Mouse (Mus musculus) adrenal gland, postnatal 36 days (tissue): ENCODE data around the gene Gins1. TPM values are rescaled to one million over a fixed set of nuclear protein-coding genes. Genes with fewer than 3 reads are reported as not detected.
"Not testable (repeated sequence)": the region's sequence is repeated elsewhere in the genome, so short reads cannot be mapped to it uniquely, and the experiment has no call there.

ENCODE experiments used
- DNase-seq, 2 experiments: peaks; one replicate each; pipeline ENCODE4 v3.0.0; 2021; ENCODE audit warnings: mixed read lengths in 1 of 2
- long read RNA-seq, 2 experiments: library from polyadenylated mRNA; stranded (forward); transcript quantifications; one replicate each; pipeline ENCODE4 v2.0.0; 2021; ENCODE audit warnings: borderline sequencing depth in 2 of 2
- total RNA-seq, 2 experiments: library from RNA; stranded (reverse); gene quantifications; 2 replicates each; pipeline ENCODE4 v1.2.3; 2021

Gins1 gene
- 1 to 10 TPM; 3.5 to 3.9 TPM for total RNA-seq
- long read RNA-seq, experiment 1, partial matches to known transcripts: 0 of 2 reads
- long read RNA-seq, experiment 1, other reads (novel, unspliced or antisense): 1 of 2 reads
- long read RNA-seq, experiment 2, partial matches to known transcripts: 0 of 1 reads
- long read RNA-seq, experiment 2, other reads (novel, unspliced or antisense): 1 of 1 reads

DNA sequence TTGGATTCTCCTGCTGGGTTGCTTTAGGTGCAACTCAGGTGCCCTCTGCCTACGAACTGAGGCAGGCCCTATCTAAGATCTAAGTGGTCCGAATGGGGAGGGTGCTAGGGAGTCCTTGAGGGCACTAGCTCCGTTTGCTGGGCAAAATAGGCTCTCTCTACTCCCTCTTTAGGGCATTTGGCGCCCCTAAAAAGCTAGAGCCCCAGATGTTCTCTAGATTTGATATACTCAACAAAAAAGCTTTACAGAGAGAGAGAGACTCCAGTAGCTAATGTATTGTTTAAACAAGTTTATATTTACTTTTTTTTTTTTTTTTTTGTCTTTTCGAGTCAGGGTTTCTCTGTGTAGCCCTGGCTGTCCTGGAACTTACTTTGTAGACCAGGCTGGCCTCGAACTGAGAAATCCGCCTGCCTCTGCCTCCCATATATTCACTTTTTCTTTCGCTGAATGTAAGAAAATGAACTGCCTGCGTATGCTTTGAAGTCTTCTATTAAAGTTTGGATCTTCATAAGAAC is at the start of gene Gins1:
Gene Gins1 (plus strand): TSS at position 465 of the 515 bp plus-strand sequence.
- no peak for DNase-seq

DNA sequence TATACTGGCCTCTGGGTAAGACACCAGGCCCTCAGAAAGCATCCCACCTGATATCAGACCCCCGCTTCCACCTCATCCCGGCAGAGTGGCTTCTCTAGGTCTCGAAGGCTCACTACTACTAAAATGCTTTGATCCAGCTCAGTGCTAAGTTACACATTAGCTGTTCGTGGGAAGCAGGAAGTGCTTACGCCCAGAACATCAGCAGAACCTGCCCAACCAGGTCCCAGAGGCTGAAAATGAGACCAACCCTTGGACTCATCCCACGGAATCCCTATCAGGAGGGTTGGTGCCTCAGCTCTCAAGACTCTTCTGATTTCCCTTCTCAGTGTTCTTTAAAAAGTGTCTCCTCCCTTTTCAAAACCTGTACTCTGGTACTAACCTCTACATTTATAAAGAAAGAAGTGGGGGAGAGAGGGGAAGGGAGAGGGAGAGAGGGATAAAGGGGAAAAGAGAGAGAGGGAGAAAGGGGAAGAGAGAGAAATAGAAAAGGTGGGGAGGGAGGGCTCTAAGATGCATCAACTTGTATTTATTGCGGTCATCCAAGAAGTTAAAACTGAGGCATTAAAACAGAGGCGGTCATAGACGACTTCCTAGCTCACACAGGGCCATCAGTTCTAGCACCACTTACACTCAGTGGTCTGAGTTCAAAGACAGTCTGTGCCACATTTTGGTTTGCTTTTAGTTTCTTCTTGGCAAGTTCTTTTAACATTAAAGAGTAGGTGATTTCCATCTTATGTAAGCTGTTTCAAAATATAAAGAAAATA is 46.3 kb upstream of the Gins1 start:
- DNase-seq: no peak

DNA sequence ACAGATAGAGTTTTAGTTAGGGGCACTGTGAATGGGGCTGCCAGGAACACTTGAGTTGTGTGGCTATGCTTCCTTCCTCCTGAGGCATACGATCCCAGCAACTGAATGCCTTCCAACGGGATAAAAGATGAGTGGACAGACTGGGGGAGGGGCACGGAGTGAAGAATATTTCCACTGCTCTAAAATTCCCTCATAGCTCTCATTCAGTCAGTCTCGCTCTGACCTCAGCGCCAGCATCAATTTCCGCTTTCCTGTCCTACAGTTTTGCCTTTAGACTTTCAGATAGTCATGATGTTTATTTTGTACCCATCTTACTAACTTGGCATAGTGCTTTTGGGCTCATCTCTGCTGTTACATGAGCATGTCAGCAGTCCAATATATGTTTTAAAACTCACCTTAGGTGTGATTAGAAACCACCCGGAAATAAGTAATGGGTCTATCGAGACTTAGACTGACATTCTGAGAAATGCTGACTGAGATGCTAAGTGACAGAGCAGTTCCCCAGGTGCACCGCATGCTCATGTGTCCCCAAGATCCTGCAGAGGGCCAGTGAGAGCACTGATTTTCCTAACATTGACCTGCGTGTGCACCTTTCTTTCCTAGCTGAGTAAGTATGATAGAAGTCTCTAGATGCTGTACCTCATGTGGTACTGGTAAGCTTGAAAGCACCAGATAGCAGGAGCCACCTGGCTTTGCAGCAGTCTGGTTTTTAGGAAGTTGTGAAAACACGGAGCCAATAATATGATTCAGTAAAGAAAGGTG is 45.3 kb upstream of the Gins1 start:
- DNase-seq: no peak

DNA sequence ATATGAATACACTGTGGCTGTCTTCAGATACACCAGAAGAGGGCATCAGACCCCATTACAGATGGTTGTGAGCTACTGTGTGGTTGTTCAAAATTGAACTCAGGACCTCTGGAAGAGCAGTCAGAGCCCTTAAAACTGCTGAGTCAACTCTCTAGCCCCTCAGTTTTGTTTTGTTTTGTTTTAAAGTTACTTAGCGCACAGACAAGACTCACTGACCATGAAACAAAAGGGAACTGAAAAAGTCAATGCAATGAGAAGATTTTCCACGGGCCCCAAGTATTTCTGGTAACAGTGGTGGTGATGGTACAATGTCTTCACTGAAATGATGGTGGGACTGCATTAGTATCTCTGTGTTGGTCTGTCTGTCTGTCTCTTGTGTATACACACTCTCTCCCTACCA is 44.1 kb upstream of the Gins1 start:
- DNase-seq: no peak

DNA sequence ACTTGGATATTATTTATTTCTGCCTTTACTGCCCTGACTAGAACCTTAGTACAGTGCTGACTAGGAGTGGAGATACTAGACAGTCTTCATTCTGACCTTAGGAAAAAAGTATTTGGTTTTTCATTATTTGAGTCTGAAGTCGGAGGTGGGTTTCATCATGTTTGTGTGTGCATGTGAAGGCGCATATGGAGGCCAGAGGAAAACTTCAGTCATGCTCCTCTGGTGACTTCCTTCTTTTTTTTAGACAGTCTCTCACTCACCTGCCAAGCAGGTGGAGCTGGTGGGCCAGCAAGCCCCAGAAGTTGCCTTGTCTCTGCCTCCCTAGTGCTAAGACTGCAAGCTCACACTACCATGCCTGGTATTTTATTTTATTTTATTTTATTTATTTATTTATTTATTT is 38.2 kb upstream of the Gins1 start:
- DNase-seq: no peak

DNA sequence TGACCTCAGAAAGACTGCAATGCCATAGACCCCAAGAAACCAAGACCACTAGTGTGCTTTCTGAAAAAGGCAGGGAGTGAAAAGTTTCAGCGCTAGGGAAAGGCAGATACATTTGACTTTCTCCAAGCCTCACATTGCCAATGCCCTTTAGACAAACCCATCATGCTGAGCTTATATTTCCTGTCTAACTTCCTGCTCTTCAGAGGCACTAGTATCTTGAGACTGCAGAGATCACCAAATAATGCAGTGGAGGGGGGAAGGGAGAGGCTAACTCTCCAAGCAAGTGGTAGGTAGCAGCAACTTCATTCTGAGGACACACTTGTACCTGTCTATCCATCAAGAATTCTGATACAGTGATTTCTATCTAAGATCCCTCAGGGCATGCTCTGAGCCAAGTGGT is 35.8 kb upstream of the Gins1 start:
- DNase-seq: no peak

DNA sequence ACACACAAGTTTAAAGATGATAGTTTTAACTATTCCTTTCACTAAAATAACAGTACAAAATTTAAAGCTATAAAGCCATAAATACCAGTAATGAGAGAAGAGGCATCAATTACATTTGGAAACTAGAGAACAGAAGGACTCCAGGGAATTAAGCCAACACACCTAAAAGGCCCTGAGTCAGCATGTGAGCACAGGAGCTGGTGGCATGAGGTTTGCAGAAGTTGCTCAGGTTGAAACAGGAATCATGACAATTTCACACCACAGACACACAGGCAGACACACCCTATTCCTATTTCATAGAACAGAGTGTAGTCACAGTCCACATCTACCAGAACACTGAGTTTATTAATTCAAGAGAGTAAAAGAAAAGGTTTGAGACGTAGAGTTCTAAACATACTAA is 30.7 kb upstream of the Gins1 start:
- DNase-seq: no peak

DNA sequence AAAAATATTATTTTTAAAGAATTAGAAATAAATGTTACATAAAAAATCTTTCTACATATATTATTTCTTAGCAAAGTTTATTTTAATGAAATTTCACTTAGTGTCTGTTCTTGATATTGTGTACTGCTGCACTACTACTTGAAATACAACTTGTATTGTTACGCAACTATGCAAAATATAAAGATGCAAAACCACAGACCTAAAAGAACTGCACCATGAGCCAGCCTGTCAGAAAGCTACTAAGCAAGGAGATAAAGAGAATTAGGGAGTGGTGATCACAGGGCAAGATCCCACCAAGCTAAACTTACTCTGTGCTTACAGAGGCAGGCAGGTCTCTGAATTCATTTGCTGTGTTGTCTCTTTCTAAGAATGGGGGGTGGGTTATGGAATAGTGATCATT is 30.0 kb upstream of the Gins1 start:
- DNase-seq: no peak

DNA sequence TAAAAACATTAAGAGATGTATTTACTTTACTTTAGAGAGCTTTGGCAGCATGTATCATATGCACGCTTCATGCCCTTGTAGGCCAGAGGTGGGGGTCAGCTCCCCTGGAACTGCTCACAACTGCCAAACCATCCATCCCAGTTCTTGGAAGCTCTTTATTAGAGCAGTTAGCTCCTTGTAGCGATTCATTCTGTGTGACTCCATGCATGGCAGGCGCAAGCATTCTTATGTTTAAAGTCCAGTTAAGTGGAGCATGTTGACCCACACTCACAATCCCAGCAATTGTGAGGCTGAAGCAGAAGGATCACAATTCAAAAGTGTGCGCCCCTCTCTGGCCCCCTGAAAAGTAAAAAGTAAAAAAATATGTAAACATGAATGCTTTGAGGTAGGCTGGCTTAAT is 27.6 kb upstream of the Gins1 start:
- DNase-seq: no peak

DNA sequence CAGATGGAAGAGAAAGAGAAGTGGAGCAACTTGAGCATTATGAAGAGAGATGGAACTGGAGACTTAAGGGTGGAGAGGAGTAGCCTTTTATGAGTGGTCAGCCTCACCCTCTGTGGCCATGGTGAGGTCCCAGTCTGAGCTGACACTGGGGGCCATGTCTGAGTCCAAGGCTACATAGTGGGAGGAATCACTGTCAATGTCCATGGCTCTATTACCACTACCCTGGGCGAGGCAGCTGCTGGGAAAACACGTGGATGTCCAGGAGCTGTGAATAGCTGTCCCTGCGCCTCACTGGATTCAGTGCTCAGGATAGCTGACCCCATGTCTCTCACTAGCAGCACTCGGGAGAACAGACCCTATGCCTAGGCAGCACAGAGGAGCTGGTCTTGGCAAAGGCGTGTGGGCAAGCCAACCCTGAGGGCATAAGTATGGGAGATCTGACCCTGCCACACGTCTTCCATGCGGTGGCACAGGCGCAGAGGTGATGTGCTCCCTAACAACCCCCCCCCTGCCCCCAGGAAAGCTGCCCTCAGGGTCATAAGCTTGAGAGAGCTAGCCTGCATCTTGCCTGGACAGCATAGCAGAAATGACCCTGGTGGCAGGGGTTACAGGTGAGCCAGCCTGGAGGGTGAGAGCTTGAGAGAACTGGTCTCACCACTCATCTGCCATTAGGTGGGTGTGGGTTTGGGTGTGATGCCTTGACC is 21.0 kb upstream of the Gins1 start:
- no peak for DNase-seq

DNA sequence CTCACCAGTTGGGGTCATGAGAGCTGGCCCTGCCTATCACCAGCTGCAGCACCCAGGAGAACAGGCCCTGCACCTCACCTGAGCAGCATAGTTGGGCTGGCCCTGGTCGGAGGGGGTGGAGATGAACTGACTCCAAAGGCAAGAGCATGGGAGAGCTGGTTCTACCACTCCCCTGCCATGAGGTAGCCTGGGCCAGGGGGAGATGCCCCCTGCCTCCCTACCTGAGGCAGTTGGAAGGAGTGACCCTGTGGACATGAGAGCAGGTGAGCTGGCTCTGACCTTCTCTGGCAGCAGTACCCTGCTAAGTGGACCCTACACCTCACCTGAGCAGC is 20.5 kb upstream of the Gins1 start:
- DNase-seq: no peak

DNA sequence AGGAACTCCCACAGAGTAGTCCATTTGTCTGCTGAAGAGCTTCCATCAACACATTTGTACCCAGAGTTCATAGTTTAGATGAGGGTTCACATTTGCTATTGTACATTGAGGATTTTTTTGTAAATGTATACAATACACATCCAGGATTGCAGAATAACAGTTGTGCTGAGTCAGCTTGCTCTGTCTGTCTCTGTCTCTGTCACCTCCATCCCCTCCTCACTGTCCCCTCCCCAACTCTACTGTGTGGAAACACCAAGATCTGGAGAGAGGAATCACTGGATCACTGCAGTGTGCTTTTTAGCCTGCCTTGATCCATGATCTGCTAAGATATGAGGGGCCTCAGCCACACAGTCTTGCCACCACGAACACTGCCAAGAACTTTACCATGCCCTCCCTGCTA is 19.4 kb upstream of the Gins1 start:
- no peak for DNase-seq

DNA sequence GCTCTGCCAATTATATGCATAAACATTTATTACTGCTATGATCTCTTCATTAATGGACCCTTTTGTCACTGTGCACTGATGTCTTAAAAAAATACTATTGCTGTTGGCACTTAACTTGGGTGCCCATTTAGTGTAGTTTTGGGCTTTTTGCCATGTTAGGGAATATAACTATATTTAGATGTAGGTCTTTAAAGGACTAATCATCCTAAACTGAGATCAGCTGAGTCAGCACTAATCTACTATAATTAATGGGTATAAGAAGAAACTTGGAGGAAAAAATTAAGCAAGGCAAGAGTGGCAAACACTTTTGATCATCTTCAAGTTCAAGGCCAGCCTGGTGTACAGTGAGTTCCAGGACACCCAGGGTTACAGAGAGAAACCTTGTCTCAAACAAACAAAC is 18.9 kb upstream of the Gins1 start:
- no peak for DNase-seq

DNA sequence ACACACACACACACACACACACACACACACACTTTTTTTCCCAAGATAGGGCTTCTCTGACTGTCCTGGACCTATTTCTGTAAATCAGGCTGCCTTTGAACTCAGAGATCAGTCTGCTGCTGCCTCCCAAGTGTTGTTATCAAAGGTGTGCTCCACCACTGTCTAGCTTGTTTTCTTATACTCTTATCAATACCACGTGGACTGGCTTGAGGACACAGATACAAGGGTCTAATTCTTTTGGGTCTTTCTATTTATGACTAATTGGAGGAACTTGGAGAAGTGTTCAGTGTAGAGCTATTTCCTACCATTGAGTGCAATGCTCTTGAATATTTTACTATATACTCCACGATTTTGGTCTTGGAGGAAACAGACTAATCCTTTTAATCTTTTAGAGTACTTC is 17.8 kb upstream of the Gins1 start:
- no peak for DNase-seq

DNA sequence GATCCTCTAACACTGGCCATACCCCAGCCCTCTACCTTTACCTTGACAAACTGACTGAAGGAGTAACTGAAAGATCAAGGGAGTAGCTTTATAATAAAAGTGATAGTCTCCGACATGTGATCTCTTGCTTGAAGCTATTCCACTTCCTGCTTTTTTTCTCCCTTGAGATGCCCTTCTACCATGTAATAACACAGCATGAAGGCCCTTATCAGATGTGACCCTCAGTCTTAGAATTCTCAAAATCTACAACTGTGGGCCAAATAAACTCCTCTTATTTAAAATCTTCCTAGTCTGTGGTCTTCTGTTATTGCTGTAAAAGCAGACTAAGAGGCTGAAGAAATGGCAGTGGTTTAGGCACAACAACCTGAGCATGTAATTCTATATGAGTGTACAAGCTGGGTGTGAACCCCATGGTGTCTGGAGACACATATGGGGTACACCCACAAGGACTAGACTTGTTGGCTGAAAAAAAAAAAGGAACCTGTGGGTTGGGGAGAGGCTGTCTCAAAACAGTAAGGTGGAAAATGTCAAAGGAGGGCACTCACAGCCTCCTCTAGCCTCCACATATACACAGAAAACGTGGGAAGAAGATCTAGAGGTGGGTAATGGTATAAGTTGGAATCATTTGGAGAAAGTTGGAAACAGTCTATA is 10.5 kb upstream of the Gins1 start:
- DNase-seq: no peak

DNA sequence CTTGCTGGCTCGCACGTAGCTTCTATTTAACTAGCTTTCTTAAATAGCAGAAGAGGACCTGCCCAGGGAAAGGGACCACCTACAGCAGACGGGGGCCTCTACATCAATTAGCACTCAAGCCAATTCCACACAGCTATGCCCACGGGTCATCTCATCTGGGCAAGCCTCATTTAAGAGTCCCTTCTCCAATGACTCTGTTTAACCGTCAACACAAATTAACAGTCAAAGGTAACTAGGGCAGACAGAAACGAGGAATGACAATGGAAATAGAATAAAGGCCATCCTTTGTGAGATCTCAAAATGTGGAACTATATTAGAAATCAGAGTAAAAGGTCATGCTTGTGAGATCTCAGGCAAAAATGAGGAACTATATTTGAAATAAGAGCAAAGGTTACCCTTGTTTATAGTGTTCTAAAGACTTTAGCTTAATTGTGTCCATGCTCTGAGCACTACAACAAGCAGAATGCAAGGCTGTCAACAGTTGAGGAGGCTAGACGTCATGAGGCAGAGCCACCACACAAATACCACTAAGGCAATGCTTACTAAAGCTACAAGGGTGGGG is 9.4 kb upstream of the Gins1 start:
- DNase-seq: no peak

DNA sequence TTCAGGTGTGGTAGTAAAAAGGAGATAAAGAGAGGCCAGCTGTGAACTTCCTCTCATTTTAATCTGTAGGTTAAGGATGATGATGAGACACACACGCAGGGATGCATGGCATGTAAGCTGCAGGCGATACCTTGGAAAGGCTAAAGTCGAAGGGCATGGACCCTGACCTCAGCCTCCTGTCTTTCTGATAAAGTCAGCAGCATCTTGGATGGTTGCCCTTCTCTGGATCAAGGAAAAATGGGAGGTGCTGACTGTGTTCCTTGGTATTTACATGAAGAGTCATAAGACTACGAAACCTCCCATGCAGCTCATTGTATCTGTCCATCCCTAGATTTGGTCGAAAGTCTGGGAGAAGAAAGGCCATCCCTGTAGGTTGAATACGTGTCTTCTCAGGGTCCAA is 4.9 kb upstream of the Gins1 start:
- DNase-seq: no peak

DNA sequence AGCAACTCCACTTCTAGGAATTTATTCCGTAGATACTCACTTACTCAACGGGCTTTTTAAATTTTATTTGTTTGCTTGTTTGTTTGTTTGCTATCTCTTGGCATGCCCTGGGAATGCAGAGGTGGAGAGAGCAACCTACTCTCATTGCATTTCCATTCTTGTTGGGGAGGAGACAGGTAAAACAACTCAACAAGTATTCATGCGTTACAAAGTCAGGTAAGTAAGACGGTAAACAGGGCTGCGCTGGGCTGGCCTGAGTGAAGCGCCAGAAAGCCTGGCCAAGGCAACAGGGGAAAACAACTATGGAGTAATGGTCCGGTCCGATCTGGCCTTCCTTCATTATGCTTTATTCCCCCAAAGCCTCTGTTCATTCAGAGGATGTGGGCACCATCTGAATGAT is 2.9 kb upstream of the Gins1 start:
- no peak for DNase-seq

DNA sequence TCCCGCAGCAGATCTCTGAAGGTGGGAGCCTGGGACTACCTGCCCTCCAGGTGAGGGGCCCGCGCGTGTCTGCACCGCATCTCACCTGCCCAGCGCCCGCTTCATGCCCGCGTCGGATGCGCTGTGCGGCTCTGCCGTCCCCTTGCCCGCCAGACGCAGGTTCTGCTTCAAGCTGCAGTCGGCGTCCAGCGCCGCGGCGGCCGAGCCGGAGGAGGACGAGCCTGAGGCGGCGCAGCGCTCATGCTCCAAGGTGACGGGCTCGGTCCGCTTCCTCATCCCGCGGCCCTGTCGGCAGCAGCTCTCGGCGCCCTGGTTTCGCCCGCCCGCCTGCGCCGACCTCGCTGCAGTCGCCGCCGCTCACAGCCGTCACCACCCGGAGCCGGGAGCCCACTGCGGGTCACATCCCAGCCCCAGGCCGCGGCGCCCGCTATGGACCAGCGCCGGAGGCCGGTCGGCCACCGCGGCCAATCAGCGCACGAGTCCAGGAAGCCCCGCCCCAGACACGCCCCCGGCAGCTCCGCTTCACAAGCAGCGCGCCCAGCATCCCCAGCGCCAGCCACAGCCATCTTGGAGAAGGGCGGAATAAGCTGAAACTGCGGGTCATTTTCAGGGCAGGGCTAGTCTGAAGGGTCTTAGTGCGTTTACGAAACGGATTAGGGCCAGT is 796 bp upstream of the Gins1 start, which contains the start of gene Abhd12:
Gene Abhd12 (minus strand): TSS at position 470 of the 664 bp plus-strand sequence.
- peak; percentile 100 for DNase-seq

DNA sequence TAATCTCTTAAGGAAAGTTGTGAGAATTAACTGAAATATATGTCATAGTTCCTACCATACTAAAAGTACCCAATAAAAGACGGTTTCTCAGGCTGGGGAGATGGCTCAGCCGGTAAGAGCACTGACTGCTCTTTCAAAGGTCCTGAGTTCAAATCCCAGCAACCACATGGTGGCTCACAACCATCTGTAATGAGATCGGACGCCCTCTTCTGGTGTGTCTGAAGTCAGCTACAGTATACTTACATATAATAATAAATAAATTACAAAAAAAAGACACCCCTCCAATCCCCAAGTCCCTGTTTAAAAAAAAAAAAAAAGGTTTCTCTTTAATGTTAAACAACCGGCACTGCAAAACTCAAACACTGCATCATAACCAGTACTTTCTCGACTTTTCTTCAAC is 3.7 kb downstream of the Gins1 start:
- not testable (repeated sequence) for DNase-seq

DNA sequence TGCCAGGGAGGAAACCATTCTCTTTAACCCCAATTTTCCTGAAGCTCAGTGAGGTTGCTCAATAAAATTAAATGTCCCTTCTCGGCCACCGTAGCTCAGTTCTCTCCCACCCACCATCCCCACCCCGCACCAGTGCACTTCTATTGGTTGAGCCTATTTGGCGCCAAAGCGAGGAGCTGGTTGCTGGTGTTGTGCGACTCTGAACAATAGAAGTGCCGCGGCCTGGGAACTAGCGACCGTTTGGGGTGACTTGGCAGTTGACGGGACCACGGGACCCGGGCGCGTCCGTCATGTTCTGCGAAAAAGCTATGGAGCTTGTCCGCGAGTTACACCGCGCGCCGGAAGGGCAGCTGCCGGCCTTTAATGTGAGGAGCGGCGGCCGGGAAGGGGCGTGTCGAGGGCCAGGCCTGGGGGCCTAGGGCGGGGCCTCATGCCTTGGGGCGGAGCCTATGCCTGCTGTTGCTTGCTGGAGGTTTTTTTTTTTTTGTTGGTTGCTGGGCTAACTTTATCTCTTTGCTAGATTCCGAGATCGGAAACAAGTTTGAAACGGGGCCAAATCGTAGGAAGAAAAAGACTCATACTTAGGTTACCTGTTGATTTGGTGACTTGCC is 4.3 kb downstream of the Gins1 start:
- DNase-seq: peak; percentile 95 to 98
